Mouse (Mus musculus) E14TG2a.4 (cell line): ENCODE measurements at regions not wholly inside any gene's neighbourhood (a gene's known extent, or its start where the extent isn't known, plus 50 kb on each side); places are given as distances from the start of the nearest gene placed in this dataset.

Experiments
- CTCF ChIP-seq: conservative IDR thresholded peaks from 2 replicates; pipeline ENCODE4 v1.5.1; 2014; ENCODE audit warnings: low read length
- NANOG ChIP-seq: IDR thresholded peaks from 2 replicates; pipeline ENCODE4 v1.6.1; 2014; ENCODE audit warnings: borderline replicate concordance, low read length, mixed read lengths
- POU5F1 ChIP-seq: IDR thresholded peaks from 2 replicates; pipeline ENCODE4 v1.6.1; 2014; ENCODE audit warnings: low read length, borderline replicate concordance

DNA sequence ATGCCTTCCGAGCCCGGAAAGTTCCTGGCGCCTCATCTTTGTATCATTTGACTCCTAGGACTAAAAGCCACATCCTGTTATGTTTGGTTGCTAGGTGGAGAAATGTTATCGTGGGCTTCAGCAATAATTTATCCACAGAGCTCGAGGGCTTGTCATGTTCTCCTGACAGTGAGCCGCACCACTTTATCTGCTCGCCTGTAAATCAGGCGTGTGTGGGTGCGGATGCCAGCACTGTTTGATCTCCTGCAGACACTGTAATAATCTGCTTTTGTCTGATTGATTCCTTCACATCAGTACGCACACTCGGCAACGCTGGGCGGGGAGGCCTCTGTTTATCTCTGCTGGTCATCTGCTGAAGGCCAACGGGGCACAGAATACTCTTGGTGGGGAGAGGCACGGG, 178.5 kb upstream of the Zfp64 start:
- TF ChIP-seq CTCF (no peak), POU5F1 (no peak), NANOG (no peak)
